Mouse (Mus musculus): Measurements from ENCODE around the gene Trub1. TPM values are rescaled to one million over a fixed set of nuclear protein-coding genes. Genes with fewer than 3 reads are reported as not detected.
A peak's percentile ranks its signal among the peaks of the same experiment; 100 is the strongest.

Gene Trub1
- polyA plus RNA-seq, 1 experiment from 2014 or later, result 17.8 TPM

DNA sequence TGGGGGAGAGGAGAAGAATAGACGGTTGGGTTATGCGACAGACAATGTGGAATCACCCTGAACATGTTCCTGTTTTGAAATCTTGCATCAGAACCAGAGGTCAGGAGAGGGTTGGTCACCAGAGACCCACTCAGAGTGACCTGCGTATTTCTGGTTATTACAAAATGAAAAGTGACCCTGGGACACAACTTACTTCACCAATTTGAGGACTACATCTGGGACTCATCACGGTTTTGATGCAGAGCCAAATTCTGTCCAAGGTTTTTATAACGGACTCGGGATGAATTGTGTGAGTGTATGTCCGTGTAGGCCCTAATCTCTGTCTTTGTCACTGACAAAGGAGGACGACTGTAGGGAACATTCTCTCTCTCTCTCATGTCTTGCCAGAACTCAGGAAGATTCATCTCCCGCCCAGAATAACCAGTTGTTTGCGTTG is 16.1 kb upstream of the Trub1 start:
- DNase-seq (ENCODE audit: low spot score) (no peak), ATAC-seq (ENCODE audit: low FRiP score) (no peak)
- Histone ChIP-seq H3K9me3 (ENCODE audit: control insufficient read depth, low read length) (no peaks in the 10 kb centered on the region), H3K9ac (ENCODE audit: low read depth, low read length) (no peak overlapping the region), H3K36me3 (ENCODE audit: control insufficient read depth, insufficient read depth, low read length) (no peaks in the 10 kb centered on the region), H3K4me2 (replicated peaks; ENCODE audit: low read depth, low read length) (no peak overlapping the region), H3K27ac (ENCODE audit: low read depth, low read length) (no peak overlapping the region), H3K4me3 (ENCODE audit: low read depth, low read length) (no peak overlapping the region), H3K27me3 (ENCODE audit: control insufficient read depth, insufficient read depth, low read length) (no peaks in the 10 kb centered on the region), H3K4me1 (replicated peaks; ENCODE audit: control insufficient read depth, insufficient read depth, low read length) (no peaks in the 10 kb centered on the region)
- 82% methylated on average over 10 of the region's 10 CpGs for WGBS

DNA sequence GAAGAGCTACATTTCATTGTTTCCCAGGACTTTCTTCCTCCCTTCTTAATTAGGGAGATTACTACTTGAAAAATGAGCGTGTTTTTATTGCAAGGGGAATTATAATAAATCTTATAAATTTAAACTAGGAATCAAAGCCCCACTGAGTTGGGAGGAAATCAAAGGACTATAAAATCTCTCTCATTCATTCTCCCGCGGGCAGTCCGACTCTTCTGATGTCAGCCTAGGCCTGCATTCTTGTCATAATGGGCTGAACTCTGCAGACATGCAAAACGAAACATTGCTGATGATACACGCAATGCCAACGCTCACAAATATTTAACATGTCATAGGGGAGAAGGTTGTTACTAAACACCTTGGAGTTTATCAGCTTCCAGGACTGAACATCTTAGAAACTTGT is 15.7 kb upstream of the Trub1 start:
- DNase-seq (ENCODE audit: low spot score) (no peak), ATAC-seq (ENCODE audit: low FRiP score) (no peak)
- WGBS, result 93% methylated on average over 7 of the region's 7 CpGs
- no peak overlapping the region for H3K4me3 ChIP-seq (ENCODE audit: low read depth, low read length)
- H3K36me3 ChIP-seq (ENCODE audit: control insufficient read depth, insufficient read depth, low read length), result no peaks in the 10 kb centered on the region
- H3K4me2 ChIP-seq (replicated peaks; ENCODE audit: low read depth, low read length), result no peak overlapping the region
- no peaks in the 10 kb centered on the region for H3K4me1 ChIP-seq (replicated peaks; ENCODE audit: control insufficient read depth, insufficient read depth, low read length)
- H3K9ac ChIP-seq (ENCODE audit: low read depth, low read length), result no peak overlapping the region
- H3K9me3 ChIP-seq (ENCODE audit: control insufficient read depth, low read length), result no peaks in the 10 kb centered on the region
- H3K27me3 ChIP-seq (ENCODE audit: control insufficient read depth, insufficient read depth, low read length), result no peaks in the 10 kb centered on the region
- H3K27ac ChIP-seq (ENCODE audit: low read depth, low read length), result no peak overlapping the region

DNA sequence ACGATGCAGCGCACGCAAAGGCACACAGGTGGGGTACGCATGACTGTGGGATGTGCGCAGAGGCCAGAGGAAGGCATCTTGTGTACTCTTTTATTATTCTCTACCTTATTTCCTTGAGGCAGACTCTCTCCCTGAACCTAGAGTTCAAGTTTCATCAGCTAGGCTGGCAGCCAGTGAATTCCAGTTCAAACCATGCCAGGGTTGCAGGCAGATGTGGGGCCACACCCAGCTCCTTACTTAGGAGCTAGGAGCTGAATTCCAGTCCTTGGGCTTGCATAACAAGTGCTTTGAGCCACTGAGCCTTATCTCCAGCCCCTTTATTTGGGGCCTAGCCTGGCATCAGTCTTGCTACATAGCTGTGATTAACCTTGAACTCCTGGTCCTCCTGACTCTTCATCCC is 13.4 kb upstream of the Trub1 start:
- Histone ChIP-seq H3K27me3 (ENCODE audit: control insufficient read depth, insufficient read depth, low read length) (no peaks in the 10 kb centered on the region), H3K4me3 (ENCODE audit: low read depth, low read length) (no peak overlapping the region), H3K9me3 (ENCODE audit: control insufficient read depth, low read length) (no peaks in the 10 kb centered on the region), H3K4me1 (replicated peaks; ENCODE audit: control insufficient read depth, insufficient read depth, low read length) (no peaks in the 10 kb centered on the region), H3K9ac (ENCODE audit: low read depth, low read length) (no peak overlapping the region), H3K36me3 (ENCODE audit: control insufficient read depth, insufficient read depth, low read length) (no peaks in the 10 kb centered on the region), H3K27ac (ENCODE audit: low read depth, low read length) (no peak overlapping the region), H3K4me2 (replicated peaks; ENCODE audit: low read depth, low read length) (no peak overlapping the region)
- no peak for DNase-seq (ENCODE audit: low spot score)
- WGBS, result 92% methylated on average over 5 of the region's 5 CpGs
- no peak for ATAC-seq (ENCODE audit: low FRiP score)

DNA sequence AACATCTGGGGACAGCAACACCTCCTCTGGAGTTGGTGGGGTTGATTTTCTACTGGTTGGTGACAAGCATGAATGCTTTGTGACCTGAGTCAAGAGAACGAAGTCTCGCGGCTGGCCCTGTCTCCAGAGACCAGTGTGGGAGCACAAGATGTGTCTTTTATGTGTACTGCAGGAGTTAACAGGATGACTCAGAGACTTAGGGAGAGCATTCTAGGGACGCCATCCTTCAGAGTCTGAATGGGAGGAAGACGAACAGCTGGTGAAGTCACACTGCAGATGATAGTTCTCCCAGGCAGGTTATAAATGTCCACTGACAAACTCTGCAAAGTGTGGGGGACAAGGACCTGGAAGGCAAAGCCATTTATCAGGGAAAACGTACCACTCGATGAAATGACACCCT is 11.2 kb upstream of the Trub1 start:
- H3K4me2 ChIP-seq (replicated peaks; ENCODE audit: low read depth, low read length), result no peak overlapping the region
- WGBS, result 61% methylated on average over 7 of the region's 7 CpGs
- DNase-seq (ENCODE audit: low spot score), result no peak

DNA sequence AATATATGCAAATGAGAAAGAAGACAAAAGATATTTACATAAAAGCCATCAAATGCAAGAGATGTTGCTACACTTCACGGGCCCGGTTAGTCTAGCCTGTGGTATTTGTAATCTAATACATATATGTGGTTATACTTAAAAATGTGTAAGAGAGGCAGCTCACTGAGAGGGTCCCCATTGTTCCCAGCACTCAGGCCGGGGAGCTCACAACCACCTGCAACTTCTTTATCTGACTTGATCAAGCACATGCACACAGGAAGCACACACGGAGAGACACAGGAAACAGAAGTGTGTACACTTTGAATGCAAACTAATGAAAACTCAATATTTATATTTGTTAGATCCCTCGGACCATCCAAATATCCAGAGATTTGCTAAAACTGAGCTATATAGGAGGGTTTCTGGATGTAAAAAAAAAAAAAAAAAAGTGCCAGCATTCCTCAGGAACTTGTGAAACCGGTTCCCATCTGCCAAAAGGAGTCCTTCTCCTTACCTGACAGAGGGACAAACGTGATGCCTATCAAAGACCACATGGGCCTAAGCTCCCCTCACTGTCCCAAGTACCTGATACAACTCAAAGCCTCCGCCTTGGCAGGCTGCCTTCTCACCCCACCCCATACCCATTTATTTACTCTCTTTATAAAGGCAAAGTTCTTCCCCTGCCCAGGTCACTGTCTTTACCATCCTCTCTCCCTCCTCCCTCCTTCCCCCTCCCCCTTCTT is 9.6 kb upstream of the Trub1 start:
- Histone ChIP-seq H3K27ac (ENCODE audit: low read depth, low read length) (no peak overlapping the region), H3K27me3 (ENCODE audit: control insufficient read depth, insufficient read depth, low read length) (no peaks in the 10 kb centered on the region), H3K4me3 (ENCODE audit: low read depth, low read length) (no peak overlapping the region), H3K9ac (ENCODE audit: low read depth, low read length) (no peak overlapping the region), H3K9me3 (ENCODE audit: control insufficient read depth, low read length) (no peaks in the 10 kb centered on the region), H3K4me2 (replicated peaks; ENCODE audit: low read depth, low read length) (no peak overlapping the region), H3K4me1 (replicated peaks; ENCODE audit: control insufficient read depth, insufficient read depth, low read length) (no peaks in the 10 kb centered on the region), H3K36me3 (ENCODE audit: control insufficient read depth, insufficient read depth, low read length) (no peaks in the 10 kb centered on the region)
- 50% methylated on average over 8 of the region's 8 CpGs for WGBS
- ATAC-seq (ENCODE audit: low FRiP score) (no peak), DNase-seq (ENCODE audit: low spot score) (no peak)

More for the DNA sequence above, 11.2 kb upstream of the Trub1 start:
- H3K27ac ChIP-seq (ENCODE audit: low read depth, low read length), result no peak overlapping the region
- no peak overlapping the region for H3K9ac ChIP-seq (ENCODE audit: low read depth, low read length)
- no peaks in the 10 kb centered on the region for H3K4me1 ChIP-seq (replicated peaks; ENCODE audit: control insufficient read depth, insufficient read depth, low read length)
- no peaks in the 10 kb centered on the region for H3K36me3 ChIP-seq (ENCODE audit: control insufficient read depth, insufficient read depth, low read length)
- no peak overlapping the region for H3K4me3 ChIP-seq (ENCODE audit: low read depth, low read length)
- H3K27me3 ChIP-seq (ENCODE audit: control insufficient read depth, insufficient read depth, low read length), result no peaks in the 10 kb centered on the region
- H3K9me3 ChIP-seq (ENCODE audit: control insufficient read depth, low read length), result no peaks in the 10 kb centered on the region
- no peak for ATAC-seq (ENCODE audit: low FRiP score)

DNA sequence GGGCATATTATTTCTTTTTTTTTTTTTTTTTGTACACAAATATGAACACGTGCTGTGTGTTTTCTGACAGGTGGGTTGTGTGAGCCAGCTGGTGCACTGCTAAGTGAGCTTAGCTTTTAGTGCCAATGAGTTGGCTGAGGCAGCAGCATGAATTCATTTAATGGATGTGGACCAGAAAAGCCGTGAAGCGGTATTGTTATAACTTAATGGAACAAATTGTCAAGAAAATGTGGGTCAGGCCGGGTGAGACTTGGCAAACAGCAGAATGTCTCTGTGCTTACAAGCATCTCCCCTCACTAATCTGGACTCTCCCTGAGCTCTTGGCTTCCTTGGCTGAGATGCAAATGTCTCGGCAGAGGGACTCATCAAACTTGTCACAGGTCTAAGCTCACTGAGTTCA is 7.7 kb upstream of the Trub1 start:
- 52% methylated on average over 5 of the region's 5 CpGs for WGBS
- ATAC-seq (ENCODE audit: low FRiP score) (no peak), DNase-seq (ENCODE audit: low spot score) (no peak)
- H3K36me3 ChIP-seq (ENCODE audit: control insufficient read depth, insufficient read depth, low read length), result no peaks in the 10 kb centered on the region
- H3K9me3 ChIP-seq (ENCODE audit: control insufficient read depth, low read length), result no peaks in the 10 kb centered on the region
- no peaks in the 10 kb centered on the region for H3K4me1 ChIP-seq (replicated peaks; ENCODE audit: control insufficient read depth, insufficient read depth, low read length)
- H3K4me2 ChIP-seq (replicated peaks; ENCODE audit: low read depth, low read length), result no peak overlapping the region
- H3K9ac ChIP-seq (ENCODE audit: low read depth, low read length), result no peak overlapping the region
- no peak overlapping the region for H3K27ac ChIP-seq (ENCODE audit: low read depth, low read length)
- H3K4me3 ChIP-seq (ENCODE audit: low read depth, low read length), result no peak overlapping the region
- H3K27me3 ChIP-seq (ENCODE audit: control insufficient read depth, insufficient read depth, low read length), result no peaks in the 10 kb centered on the region

DNA sequence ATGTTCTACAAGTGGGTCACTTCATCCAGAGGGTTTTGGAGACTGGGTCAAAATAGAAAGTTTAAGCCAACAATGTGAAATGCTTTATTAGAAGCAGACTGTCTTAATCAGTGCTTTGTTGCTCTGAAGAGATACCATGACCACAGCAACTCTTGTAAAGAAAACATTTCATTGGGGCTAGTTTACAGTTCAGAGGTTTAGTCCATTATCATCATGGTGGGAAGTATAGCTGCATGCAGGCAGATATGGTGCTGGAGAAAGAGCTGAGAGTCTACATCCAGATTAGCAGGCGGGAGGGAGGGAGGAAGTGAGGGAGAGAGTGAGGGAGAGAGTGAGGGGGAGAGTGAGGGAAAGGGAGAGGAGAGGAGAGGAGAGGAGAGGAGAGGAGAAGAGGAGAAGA is 1.9 kb upstream of the Trub1 start:
- H3K4me1 ChIP-seq (replicated peaks; ENCODE audit: control insufficient read depth, insufficient read depth, low read length), result no peaks in the 10 kb centered on the region
- H3K4me3 ChIP-seq (ENCODE audit: low read depth, low read length), result no peak overlapping the region
- no peaks in the 10 kb centered on the region for H3K9me3 ChIP-seq (ENCODE audit: control insufficient read depth, low read length)
- H3K27ac ChIP-seq (ENCODE audit: low read depth, low read length), result no peak overlapping the region
- DNase-seq (ENCODE audit: low spot score), result no peak
- WGBS, result 69% methylated on average over 1 of the region's 1 CpGs
- H3K4me2 ChIP-seq (replicated peaks; ENCODE audit: low read depth, low read length), result no peak overlapping the region
- no peaks in the 10 kb centered on the region for H3K36me3 ChIP-seq (ENCODE audit: control insufficient read depth, insufficient read depth, low read length)
- no peaks in the 10 kb centered on the region for H3K27me3 ChIP-seq (ENCODE audit: control insufficient read depth, insufficient read depth, low read length)
- no peak for ATAC-seq (ENCODE audit: low FRiP score)
- H3K9ac ChIP-seq (ENCODE audit: low read depth, low read length), result no peak overlapping the region

DNA sequence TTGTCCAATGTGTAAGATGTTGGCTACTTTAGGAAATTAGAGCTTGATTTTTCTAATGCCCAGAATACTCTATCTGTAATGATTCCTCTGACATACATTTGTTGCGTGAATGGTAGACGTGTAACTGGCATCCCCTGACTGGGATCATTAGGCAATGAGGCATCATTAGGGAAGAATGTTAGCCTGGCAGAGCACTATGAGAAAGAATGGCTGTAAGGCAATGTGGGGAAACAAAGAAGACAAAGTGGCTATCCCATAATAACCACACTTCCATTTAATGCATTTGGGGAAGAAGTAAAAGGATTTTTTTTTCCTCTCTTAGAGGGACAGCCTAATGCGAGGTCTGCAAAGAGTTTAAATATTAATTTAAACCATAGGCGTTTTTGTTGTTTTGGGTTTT is 950 bp upstream of the Trub1 start:
- H3K4me3 ChIP-seq (ENCODE audit: low read depth, low read length), result no peak overlapping the region
- no peak overlapping the region for H3K27ac ChIP-seq (ENCODE audit: low read depth, low read length)
- H3K4me1 ChIP-seq (replicated peaks; ENCODE audit: control insufficient read depth, insufficient read depth, low read length), result no peaks in the 10 kb centered on the region
- no peak for DNase-seq (ENCODE audit: low spot score)
- no peaks in the 10 kb centered on the region for H3K27me3 ChIP-seq (ENCODE audit: control insufficient read depth, insufficient read depth, low read length)
- H3K9me3 ChIP-seq (ENCODE audit: control insufficient read depth, low read length), result no peaks in the 10 kb centered on the region
- no peaks in the 10 kb centered on the region for H3K36me3 ChIP-seq (ENCODE audit: control insufficient read depth, insufficient read depth, low read length)
- no peak overlapping the region for H3K9ac ChIP-seq (ENCODE audit: low read depth, low read length)
- no peak overlapping the region for H3K4me2 ChIP-seq (replicated peaks; ENCODE audit: low read depth, low read length)
- no peak for ATAC-seq (ENCODE audit: low FRiP score)
- 89% methylated on average over 4 of the region's 4 CpGs for WGBS

DNA sequence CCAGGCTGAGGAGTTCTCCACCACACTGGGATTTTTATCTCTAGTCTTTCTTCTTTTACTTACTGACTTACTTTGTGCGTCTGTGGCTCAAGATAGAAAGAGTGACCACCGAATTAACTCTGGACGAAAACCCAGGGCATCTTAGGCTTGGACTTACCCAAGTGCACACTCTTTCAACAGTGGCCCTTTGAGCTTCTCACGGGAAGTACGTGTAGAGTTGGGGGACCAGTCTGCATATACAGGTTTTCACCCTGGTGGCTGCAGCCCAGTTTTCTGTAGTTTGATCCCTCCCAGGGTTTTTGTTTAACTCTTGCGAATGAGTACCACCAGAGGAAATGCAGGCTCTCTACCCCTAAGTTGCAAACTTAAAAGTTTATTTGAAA is 497 bp downstream of the Trub1 start:
- DNase-seq (ENCODE audit: low spot score), result no peak
- Histone ChIP-seq H3K36me3 (ENCODE audit: control insufficient read depth, insufficient read depth, low read length) (no peaks in the 10 kb centered on the region), H3K27ac (ENCODE audit: low read depth, low read length) (no peak overlapping the region), H3K9ac (ENCODE audit: low read depth, low read length) (peak overlapping the region; percentile 77), H3K4me3 (ENCODE audit: low read depth, low read length) (peak overlapping the region; percentile 76), H3K27me3 (ENCODE audit: control insufficient read depth, insufficient read depth, low read length) (no peaks in the 10 kb centered on the region), H3K4me2 (replicated peaks; ENCODE audit: low read depth, low read length) (peak overlapping the region; percentile 43), H3K9me3 (ENCODE audit: control insufficient read depth, low read length) (no peaks in the 10 kb centered on the region), H3K4me1 (replicated peaks; ENCODE audit: control insufficient read depth, insufficient read depth, low read length) (no peaks in the 10 kb centered on the region)
- WGBS, result 13% methylated on average over 6 of the region's 6 CpGs
- 0 out of 2 replicates have a peak, but pooled peaks have one; percentile 33 for ATAC-seq (ENCODE audit: low FRiP score)
